ENCODE assay signal across 10 mouse cellular contexts in genomic region chr3:149330716-149331115, GRCm38 (mm10).
DNase-seq lines count a peak whose midpoint lies in the region; ATAC-seq and TF ChIP-seq lines count a peak whose summit lies in the region.
"Had no signal": no experiment of that assay in that cellular context is flagged by ENCODE, and none has a peak within 500 bp of the region (broad histone marks: within the 10 kb centered on the region; RNA-seq: fewer than 3 reads in every experiment).

No protein-coding gene starts in this region.

- H3K4me2 ChIP-seq in lung, embryonic 15.5 days = no peak overlapping the region
- H3K4me2 ChIP-seq in intestine, postnatal 0 days (replicated peaks; ENCODE audit: low read depth) = no peak overlapping the region
- H3K4me2 ChIP-seq: neural tube, embryonic 13.5 days had no signal

- no peaks in the 10 kb centered on the region for H3K9me3 ChIP-seq in lung, embryonic 15.5 days
- no peaks in the 10 kb centered on the region for H3K9me3 ChIP-seq in intestine, postnatal 0 days (ENCODE audit: control insufficient read depth)
- H3K9me3 ChIP-seq: neural tube, embryonic 13.5 days had no signal

- peaks cover 32% of the 10 kb centered on the region for H3K4me1 ChIP-seq in lung, embryonic 15.5 days
- no peaks in the 10 kb centered on the region for H3K4me1 ChIP-seq in intestine, postnatal 0 days (replicated peaks; ENCODE audit: control insufficient read depth, insufficient read depth, low read length)

- TF ChIP-seq CTCF in intestine, postnatal 0 days (IDR thresholded peaks at IDR 0.05; ENCODE audit: low read depth) = no peak

- H3K27ac ChIP-seq in lung, embryonic 15.5 days = no peak overlapping the region
- no peak overlapping the region for H3K27ac ChIP-seq in intestine, postnatal 0 days (ENCODE audit: low read depth, low read length)

- peak; percentile 10 for DNase-seq in cerebellum, postnatal 14 days
- DNase-seq in cerebellum, adult 11 months = no peak
- DNase-seq in heart, adult 11 months = peak; percentile 98
- peak; percentile 64 for DNase-seq in kidney, adult 11 months
- no peak for DNase-seq in neural tube, embryonic 10.5 days (ENCODE audit: extremely low spot score, low spot score)
- DNase-seq: cerebellum, adult 2 months had no signal

- H3K36me3 ChIP-seq in lung, embryonic 15.5 days = no peaks in the 10 kb centered on the region
- no peaks in the 10 kb centered on the region for H3K36me3 ChIP-seq in intestine, postnatal 0 days (ENCODE audit: control insufficient read depth, insufficient read depth)
- H3K36me3 ChIP-seq: neural tube, embryonic 13.5 days had no signal

- H3K9ac ChIP-seq in lung, embryonic 15.5 days = no peak overlapping the region
- no peak overlapping the region for H3K9ac ChIP-seq in intestine, postnatal 0 days (ENCODE audit: low read depth, low read length)
- H3K9ac ChIP-seq: neural tube, embryonic 13.5 days had no signal

- WGBS in lung, embryonic 15.5 days = 72% methylated on average over 10 of the region's 10 CpGs
- 69% methylated on average over 10 of the region's 10 CpGs for WGBS in intestine, postnatal 0 days

- no peaks in the 10 kb centered on the region for H3K27me3 ChIP-seq in lung, embryonic 15.5 days
- H3K27me3 ChIP-seq in intestine, postnatal 0 days (replicated peaks; ENCODE audit: control insufficient read depth, insufficient read depth, low read length) = no peaks in the 10 kb centered on the region

- H3K4me3 ChIP-seq in lung, embryonic 15.5 days = no peak overlapping the region
- no peak overlapping the region for H3K4me3 ChIP-seq in intestine, postnatal 0 days (ENCODE audit: low read depth, low read length)
- H3K4me3 ChIP-seq: neural tube, embryonic 13.5 days had no signal

- 0 out of 2 replicates have a peak, but pooled peaks have one; percentile 13 for ATAC-seq in lung, embryonic 15.5 days (ENCODE audit: borderline replicate concordance, extremely low read depth, low FRiP score, low TSS enrichment)
- no peak for ATAC-seq in megakaryocyte-erythroid progenitor cell, adult 5-6 weeks (replicated peaks; ENCODE audit: low FRiP score, low TSS enrichment, poor library complexity, severe bottlenecking)
- no peak for ATAC-seq in intestine, postnatal 0 days

Comparison
In these comparisons a context has a peak if more than half of its experiments do, and no peak if none do; other contexts are left out.
1. DNase-seq: peak in cerebellum, postnatal 14 days (2 of 2), heart, adult 11 months (single experiment) and kidney, adult 11 months (single experiment); none in cerebellum, adult 11 months (single experiment) and neural tube, embryonic 10.5 days (single experiment).